Mouse (Mus musculus) ovary, postnatal 10 days (tissue): Measurements from ENCODE around the gene Sept8.
A peak's percentile ranks its signal among the peaks of the same experiment; 100 is the strongest.

Experiments used
- DNase-seq: peaks from one replicate; pipeline ENCODE4 v3.0.0; 2022; ENCODE audit warnings: low spot score

Gene Sept8

DNA sequence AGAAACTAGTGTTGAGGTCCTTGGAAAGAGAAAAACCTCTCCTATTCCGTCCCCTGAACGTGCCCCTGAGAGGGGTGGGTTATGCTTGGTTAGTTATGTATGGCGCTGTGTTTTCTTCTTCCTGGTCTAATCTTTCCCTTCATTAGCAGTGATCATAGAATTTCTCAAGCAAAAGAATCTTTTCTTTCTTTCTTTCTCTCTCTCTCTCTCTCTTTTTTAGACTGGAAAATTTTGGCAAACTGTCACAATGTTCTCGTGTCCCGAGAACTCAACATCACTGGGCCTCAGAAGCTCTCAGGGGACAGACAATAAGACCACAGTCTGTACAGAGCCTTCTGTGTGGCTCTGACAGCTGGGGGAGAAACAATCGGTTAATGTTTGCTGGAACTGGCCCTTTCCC lies 23.6 kb upstream of the Sept8 start:
- no peak for DNase-seq

DNA sequence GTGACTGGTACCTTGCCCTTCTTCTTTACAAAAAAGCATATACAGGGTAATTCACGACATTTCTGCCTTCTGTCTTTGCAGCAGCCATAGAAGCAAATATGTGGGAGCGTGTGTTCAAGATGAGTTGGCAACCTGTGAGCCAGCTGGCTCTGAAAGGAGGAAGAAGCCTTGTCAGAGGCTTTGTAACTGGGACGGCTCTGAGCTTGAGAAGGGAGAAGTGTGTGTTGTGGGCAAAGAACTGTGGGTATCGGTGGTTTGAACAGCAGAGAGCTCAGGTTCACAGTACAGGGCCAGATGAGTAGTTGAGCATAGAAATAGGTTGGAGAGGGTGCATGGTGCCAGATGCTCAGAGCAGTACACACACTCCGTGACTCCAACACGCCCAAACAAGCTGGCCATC lies 22.1 kb upstream of the Sept8 start:
- DNase-seq: no peak

DNA sequence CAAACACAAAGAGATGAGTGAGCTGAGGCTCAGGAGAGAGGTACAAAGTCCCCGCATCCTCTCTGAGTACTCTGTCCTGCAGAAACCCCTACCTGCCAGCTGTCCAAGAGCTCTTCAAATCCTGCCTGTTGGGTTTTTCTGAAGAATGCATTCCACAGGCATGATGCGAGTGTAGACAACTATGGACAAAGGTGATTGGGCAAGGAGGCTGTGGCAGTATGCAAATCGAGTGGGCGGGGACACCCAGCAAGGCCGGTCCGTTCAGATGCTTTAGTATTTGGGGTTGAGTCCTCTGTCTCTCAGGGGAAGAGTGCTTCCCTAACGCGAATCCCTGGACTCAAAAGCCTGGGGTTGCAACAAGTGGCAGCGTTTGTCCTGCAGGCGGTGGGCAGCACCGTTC lies 18.5 kb upstream of the Sept8 start:
- DNase-seq: no peak

DNA sequence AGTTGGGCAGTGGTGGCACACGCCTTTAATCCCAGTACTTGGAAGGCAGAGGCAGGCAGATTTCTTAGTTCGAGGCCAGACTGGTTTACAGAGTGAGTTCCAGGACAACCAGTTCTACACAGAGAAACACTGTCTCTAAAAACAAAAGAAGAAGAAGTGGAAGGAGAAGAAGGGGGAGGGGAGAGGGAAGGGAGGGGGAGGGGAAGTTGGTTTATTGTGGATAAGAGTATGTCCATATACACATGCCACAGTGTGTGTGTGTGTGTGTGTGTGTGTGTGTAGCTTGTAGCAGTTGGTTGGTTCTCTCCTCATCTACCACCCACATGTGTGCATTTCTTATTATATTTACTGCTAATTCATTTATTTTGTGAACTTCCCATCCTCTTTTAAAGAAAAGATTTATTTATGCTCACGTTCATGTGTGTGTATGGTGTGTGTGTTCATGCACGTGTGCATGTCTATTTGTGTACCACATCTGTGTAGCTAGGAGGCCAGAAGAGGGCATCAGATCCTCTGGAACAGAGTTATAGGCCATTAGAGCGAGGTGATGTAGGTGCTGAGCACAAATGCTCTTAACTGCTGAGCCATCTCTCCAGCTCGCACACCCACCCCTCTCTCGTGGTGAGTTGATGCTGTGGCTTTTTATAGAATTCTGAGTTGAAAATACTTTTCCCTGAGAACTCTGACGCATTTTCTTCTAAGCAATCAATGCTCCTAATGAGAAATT lies 16.9 kb upstream of the Sept8 start:
- no peak for DNase-seq

DNA sequence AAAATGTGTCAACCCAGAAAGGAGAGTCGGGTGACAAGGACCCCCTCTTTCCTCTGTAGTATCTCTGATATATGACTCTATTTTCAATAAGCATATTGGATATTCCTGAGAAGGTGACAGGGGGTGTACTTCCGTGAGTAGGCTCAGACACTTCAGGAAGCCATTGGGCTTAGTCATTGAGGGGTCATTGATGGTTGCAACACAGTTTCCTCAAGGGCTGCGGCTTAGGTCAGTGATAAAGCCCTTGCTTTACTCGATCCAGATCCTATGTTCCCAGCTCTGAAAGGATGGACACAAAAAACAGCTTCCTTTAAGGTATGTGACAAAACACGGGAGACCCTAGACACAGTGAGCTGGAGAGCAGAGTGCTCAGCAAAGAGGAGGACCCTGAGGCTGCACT lies 15.3 kb upstream of the Sept8 start:
- no peak for DNase-seq

DNA sequence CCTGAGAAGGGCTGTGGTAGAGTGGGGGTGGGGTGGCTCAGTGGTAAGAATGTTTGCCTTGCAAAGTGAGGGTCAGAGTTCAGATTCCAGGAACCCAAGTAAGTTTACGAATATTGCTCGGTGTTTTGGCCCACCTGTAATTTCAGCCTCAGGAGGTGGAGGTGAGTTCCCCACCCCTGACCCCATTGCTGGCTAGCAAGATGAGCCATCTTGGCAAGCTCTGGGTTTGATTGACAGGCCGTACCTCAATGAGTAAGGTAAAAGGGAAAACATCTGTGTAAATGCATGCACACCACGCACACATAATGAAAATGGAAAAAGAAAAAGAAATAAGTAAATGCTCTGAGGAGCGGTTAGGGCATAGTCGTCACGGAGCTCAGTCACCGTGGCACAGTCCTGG lies 14.7 kb upstream of the Sept8 start:
- DNase-seq: no peak

DNA sequence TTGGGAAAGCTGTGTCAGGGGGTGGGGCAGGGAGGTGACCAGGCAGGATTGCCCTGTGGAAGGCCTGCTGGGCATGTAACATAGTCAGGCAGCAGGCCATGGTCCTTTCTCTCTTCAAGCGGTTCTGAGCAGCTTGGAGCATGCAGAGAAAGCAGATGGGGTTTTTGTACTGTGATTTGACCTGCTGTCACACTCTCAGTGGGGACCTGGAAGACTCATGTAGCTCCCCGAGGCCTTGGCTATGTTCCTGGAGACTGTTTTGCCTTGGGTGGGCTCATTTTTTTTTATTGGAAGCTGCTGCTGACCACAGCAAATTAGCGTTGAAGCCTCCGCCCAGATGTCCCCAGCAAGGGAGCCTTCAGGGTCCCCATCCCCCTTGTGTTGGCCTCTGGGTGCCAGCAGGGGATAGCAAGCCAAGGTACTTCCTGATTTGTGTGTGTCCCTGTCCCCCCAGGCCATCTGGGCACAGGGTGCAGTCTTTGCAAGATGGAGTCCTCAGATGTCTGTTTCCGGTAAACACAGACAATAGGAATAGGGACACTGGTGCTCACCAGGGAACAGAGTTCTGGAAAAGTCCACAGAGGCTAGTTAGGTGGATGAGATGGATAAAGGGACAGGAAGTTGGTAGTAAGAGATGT lies 13.9 kb upstream of the Sept8 start:
- DNase-seq: no peak

DNA sequence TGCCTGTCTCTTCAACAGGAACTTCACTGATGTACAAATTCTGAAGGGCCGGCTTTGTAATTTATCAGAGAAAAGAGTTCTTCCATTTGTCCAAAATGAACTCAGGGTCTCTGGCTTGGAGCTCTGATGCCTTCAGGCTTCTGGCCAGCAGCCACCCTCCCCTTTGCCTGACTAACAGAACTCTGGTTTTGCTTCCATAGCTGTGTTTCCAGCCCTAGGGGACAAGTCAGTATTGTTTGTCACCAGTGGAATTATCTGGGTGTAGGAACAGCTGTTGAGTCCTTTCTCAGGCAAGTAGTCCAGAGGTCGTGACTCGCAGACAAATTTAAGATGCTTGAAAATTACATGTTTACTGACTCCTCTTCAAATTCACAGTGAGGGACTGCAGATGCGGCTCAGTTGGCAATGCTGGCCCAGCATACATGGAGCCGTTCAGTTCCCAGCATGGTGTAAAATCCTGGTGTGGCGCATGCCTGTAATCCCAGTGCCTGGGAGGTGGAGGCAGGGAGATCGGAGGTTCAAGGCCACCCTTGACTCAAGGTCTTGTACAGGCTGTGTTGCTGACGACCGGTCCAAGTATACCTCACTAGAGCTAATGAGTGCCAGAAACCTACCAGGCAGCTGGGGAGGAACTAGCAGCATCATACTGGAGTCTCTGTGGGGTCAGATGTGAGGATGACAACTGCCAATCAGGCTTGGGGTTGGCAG lies 11.8 kb upstream of the Sept8 start:
- DNase-seq: no peak

DNA sequence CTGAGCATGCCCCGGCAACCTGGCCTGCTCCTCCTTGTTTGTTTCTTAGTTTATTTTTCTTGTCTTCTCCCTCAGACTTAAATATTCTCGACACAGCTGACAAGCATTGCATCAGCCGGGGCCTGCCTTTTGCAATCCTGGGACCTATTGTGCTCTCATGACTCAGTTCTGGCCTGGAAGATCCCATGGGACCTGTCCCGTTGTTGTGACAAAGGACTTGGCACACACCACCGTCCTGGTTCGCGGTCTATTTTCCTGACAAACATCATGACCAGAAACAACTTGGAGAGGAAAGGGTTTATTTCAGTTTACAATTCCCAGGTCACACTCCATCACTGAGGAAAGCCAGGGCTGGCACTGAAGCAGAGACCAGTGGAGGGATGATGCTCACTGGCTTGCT lies 10.9 kb upstream of the Sept8 start:
- DNase-seq: no peak

DNA sequence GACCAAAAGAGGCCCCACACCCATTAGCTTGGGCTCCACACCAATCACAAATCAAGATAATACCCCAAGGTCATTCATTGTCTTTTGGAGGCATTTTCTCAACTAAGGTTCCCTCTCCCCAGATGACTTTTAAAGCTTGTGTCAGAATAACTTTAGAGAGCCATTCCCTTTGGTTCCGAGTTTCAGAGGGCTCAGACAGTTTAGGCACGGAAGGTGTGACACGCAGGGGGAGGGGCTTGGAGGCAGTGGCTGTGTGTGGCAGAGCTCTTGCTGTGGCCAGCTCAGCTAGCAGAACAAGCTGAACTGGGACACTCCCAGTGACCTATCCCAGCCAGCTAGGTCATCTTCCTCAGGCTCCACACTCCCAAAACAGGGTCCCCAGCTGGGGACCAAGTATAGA lies 10.5 kb upstream of the Sept8 start:
- no peak for DNase-seq

DNA sequence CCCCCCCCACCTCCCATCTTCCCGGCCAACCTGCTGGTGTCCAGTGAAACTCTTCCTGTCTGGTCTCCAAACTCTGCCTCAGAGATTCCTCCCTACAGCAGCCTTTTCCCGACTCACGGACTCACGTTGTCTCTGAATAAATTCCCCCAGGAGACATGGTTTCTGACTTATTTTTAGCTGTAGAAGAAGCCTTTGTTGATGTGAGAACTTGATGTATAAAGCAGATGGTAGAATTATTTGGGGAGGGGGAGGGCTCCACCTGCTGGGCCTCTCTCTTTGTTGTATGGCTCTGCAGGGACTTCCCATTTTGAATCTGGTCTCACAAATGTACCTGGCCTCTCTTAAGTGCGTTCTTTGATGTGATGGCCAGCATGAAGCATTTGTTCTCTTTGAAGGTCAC lies 8.7 kb upstream of the Sept8 start:
- no peak for DNase-seq

DNA sequence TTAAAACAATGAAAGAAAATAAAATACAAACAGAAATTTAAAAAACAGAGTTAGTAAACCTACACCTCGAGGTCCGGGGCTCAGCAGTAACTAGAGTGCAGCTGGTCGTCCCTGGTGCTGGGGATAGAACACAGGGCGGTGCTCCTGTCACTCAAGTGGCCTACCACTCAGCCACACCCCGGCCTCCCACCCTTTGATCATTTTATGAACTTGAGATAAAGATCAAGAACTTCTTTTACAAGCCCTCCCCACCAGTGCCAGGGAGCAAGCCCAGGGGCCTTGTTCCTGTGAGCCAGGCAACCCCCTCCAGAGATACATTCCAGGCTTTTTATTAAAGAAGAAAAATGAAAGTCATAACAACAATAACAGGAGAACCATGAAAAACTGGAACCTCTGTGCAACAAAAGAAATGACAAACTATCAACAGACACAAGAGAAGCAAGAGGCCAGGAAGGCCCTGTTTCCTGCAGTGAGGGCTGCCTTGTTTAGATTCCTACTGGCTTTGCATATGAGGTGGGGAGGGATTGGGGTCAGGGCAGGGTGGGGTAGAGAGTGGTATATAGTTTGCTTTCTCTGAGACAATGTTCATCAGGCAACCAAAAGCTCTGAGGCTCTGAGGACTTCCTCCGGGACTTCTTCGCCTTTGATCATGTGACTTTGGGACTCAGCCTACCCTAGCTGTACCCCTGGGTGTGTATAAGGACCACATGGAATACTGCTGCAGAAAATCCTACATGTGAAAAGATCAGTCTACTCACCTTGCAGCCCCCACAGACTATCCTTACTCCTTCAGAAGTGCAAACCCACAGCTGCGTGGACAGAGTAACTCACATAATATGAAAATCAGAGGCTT lies 2.1 kb upstream of the Sept8 start:
- DNase-seq: no peak

DNA sequence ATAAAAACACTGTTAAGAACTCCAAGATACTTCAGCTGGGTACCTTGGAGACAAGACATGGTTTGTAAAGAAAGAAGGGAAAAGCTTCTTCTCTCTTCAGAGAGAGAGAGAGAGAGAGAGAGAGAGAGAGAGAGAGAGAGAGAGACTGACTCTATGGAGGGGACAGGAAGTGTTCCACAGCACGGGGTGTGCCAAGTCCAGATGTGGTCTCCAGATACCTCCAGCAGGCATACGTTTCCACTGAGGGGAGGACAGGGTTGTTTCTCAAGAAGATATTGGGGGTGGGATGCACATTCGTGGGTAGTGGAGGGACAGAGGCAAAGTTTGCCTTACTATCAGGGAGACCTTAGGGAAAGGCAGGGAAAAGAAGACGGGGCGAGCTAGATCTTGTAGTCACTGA lies 298 bp upstream of the Sept8 start:
- DNase-seq: no peak

DNA sequence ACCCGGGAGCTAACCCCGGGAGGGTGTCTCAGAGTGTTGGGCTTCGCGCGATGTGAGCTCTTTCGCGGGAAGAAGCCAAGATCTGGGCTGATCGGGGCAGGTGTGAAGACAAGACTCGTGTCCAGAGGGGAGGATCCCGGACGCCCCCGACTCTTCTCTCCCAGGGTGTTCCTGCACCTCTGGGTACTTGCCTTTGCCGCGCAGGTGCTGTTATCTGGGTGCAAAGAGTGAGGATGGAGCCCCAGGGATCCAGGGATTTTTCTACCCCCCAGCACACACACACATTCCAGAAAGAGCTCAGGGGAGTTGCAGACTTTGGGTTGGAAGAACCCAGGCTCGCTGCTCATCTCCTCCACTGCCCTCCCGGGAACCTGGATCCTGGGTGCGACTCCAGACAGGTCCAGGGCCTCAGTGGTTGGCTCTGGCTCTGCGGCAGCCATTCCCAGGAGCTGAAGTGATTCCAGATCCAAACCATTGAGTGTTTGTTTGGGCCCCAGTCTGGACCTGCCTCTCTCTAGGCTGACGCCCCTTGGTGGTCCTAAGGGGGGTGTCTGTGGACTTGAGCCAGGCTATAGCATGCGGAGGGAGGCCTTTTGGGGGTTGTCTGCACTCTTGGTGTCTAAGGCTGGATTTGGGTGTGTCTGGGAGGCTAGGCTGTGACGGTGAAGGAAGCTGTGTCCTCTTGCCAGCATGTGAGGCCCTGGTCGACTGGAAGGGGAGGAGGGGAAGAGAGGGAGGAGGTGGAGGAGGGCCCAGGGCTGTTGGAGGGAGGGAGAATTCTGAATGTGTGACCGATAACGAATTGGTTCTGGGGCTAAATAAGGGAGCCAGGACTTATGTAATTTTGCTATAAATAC lies 1.3 kb downstream of the Sept8 start:
- DNase-seq: peak; percentile 32

DNA sequence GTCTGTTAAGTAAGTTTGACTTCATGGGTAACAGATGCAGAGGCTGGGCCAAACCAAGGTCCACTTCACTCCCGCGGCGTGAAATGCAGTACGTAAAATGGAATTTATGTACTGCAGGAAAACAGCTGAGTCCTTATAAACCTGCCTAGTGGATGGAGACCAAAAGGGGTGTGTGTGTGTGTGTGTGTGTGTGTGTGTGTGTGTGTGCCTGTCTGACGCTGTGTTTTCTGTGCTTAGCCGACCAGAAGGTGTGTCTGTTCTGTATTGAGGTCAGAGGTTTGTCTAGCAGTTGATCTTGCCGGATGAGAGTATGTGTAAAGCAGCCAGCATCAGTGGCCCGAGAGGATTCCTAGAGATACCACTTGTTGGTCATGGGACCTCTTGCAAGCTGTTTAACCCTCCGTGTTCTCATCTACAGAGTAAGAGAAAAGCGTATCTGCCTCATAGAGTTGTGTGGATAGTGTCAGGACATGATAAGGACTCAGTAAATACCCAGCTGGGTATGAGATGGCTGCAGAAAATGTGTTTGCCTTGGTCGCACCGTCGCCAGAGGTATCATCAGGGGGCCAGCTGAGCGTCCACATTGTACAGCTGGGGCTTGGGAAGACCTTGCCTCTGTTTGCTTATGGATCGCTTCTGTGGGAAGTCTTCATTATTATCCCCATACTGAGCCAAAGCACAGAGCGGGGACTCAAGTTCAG lies 2.2 kb downstream of the Sept8 start:
- DNase-seq: no peak

DNA sequence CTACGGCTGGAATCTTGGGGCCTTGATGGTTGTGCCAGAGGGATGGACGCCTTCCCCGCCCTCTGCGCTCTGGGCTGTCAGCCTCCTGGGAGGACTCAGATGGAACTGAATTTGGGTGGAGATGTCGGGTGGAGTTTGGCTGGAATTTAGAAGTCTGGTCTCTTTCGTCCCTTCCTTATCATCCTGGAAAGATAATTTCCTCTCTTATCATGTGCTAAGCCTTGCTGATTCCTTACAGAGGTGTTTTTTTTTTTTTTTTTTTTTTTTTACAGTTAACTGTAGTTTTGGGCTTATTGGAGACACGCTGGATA lies 2.7 kb downstream of the Sept8 start:
- no peak for DNase-seq

DNA sequence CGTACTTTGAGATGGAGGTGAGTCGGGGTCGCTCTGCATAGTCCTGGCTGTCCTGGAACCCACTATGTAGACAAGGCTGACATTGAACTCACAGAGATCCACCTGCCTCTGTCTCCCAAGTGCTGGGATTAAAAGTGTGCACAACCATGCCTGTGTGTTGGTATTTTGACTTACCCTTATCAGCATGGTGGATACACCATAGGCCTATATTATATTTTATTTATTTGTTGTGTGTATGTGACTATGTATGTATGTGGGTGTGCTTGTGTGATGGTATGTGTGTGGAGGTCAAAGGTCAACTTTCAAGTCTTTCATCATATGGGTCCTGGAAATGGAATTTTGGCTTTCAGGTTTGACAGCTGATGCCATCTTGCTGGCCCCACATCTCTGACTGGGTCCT lies 3.3 kb downstream of the Sept8 start:
- DNase-seq: no peak

DNA sequence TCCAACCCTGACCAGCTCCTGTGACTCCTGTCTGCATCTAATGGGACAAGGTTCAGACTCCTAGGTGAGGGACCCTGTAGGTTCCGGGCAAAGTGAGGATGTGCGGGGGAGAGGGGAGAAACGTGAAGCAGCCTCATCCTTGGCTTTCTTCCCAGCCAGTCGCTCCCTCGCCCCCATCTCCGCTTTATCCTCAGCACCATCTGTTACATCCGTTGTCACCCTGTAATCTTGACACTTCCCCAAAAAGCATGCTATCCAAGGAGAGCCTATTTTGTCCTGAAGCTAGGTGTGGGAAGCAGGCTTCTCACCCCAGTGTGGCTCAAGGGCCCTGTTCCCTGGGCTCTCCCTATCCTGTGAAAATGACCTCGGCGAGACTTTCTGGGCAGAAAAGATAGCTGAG lies 3.9 kb downstream of the Sept8 start:
- no peak for DNase-seq

DNA sequence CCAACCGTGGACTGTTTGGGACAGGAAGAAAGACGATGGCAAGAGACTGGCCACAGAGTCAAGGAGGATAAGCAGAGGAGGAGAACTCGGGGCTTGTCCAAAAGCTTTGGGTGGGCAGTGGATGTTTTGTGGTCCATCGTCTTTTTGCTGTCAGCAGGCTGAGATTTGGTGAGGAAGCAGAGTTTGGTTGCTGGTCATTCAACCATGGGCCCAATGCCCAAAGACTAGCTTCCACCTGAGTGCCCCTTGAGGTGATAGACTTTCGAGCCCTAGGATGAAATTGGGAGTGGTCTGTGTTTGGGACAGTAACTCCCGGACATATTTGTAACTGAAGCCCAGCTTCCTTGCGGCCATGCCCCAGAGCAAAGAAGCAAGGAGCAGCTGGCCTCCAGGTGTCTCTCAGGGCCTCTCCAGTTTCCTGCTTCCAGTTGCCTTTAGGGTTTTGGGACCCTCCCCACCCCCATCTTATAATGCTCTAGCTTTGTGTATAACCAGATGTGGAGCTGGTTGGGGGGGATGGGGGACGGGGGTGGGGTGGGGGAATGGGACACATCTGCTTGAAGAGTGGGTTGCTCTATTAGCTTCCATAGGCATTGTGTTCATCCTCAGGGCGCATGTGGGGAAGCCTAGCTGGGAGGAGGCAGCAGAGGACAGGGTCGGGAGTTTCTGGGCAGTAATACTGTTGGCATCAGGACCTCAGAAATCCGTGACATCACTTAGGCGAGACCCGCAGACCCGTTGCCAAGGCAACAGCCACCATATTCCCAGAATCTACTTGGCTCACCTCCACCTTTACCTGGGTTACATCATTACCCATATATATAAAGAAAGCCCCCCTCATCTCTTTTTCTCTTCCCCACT lies 4.7 kb downstream of the Sept8 start:
- DNase-seq: no peak

DNA sequence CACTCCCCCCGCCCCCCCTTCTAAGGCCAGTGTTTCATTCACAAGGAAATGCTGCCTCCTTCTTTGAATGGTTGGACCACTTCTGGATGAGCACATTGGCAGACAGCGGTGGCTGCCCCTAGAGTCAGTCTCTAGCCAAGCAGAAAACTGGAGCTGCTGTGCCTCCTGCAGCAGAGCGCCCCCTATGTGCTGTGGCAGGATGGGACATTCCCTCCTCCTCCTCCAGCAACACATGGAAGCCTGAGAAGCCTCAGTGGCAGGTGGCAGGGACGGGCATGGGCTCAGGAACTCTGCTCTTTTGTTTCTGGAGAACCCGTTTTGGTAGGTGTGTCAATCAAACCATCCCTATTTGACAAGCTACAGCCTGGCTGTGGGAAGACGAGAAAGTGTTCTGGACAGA lies 5.8 kb downstream of the Sept8 start:
- no peak for DNase-seq
